Mouse (Mus musculus) forebrain, embryonic 11.5 days (tissue): ENCODE data around the gene Sprr4. TPM values are rescaled to one million over a fixed set of nuclear protein-coding genes. Genes with fewer than 3 reads are reported as not detected.
"Not testable (repeated sequence)": the region's sequence is repeated elsewhere in the genome, so short reads cannot be mapped to it uniquely, and the experiment has no call there.

Source experiments
- ATAC-seq: fragments of 200-750 bp; cut with Nextera tagmentation; replicated peaks from 2 replicates; pipeline ENCODE4 v1.8.0; 2017; ENCODE audit warnings: moderate TSS enrichment; ENCODE audit not compliant: low FRiP score
- DNase-seq: peaks from one replicate; pipeline ENCODE4 v3.0.0-alpha.2; 2017; ENCODE audit warnings: low spot score
- H3K27ac ChIP-seq: fragments of 300-500 bp; sonication (generic); 2 replicates; pipeline ENCODE4 v1.5.1; 2014; ENCODE audit warnings: low read depth, low read length
- H3K27me3 ChIP-seq: fragments of 300-500 bp; sonication (generic); 2 replicates; pipeline ENCODE4 v1.6.1; 2014; ENCODE audit warnings: mild to moderate bottlenecking, low read length, mixed read lengths; ENCODE audit not compliant: control insufficient read depth, insufficient read depth
- H3K36me3 ChIP-seq: fragments of 300-500 bp; sonication (generic); 2 replicates; pipeline ENCODE4 v1.6.1; 2014; ENCODE audit warnings: mild to moderate bottlenecking, low read length, moderate library complexity, mixed read lengths; ENCODE audit not compliant: control insufficient read depth, insufficient read depth
- H3K4me1 ChIP-seq: fragments of 300-500 bp; sonication (generic); replicated peaks from 2 replicates; pipeline ENCODE4 v1.6.1; 2014; ENCODE audit warnings: low read length, mixed read lengths; ENCODE audit not compliant: control insufficient read depth, insufficient read depth
- H3K4me2 ChIP-seq: fragments of 300-500 bp; sonication (generic); 2 replicates; pipeline ENCODE4 v1.6.1; 2014; ENCODE audit warnings: low read depth, mild to moderate bottlenecking, low read length, moderate library complexity, mixed read lengths; ENCODE audit not compliant: severe bottlenecking
- H3K4me3 ChIP-seq: fragments of 300-500 bp; sonication (generic); 2 replicates; pipeline ENCODE4 v1.5.1; 2014; ENCODE audit warnings: low read depth, low read length
- H3K9ac ChIP-seq: fragments of 300-500 bp; sonication (generic); 2 replicates; pipeline ENCODE4 v1.6.1; 2014; ENCODE audit warnings: low read length
- H3K9me3 ChIP-seq: fragments of 300-500 bp; sonication (generic); 2 replicates; pipeline ENCODE4 v1.6.1; 2016; ENCODE audit warnings: low read length, mixed read lengths; ENCODE audit not compliant: control insufficient read depth
- WGBS: fragments of 180-500 bp; shearing (Covaris S2); extraction: QIAGEN DNeasy Blood & Tissue Kit; methylation state at CpG from one replicate; pipeline ENCODE4 v1.1.7; 2014; 5-methylcytosine and 5-hydroxymethylcytosine counted together
- polyA plus RNA-seq: library from polyadenylated mRNA; unstranded; fragments of >200 nt; fragmentation: Nextera tagmentation; extraction: Ambion mirVana; gene quantifications from 2 replicates; pipeline ENCODE4 v1.2.1, GENCODE M21; 2014

Gene Sprr4
- polyA plus RNA-seq, 1 experiment from 2014 or later = not detected

DNA sequence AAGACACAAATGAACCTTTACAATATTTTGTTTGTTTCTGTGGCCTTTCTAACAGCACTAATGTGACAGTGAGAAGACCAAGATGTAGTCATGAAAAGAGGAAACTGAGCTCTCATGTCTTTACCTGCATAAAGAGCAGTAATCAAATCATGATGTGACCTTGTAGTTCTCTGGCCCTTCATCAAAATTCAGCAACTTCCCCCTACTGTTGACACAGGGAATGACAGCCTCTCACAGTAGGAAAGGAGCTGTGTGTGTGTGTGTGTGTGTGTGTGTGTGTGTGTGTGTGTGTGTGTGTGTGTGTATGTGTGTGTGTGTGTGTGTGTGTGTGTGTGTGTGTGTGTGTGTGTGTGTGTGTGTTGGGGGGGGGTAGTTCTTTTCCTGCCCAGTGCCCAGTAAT is 19.0 kb downstream of the Sprr4 start:
- not testable (repeated sequence) for H3K27ac ChIP-seq, H3K4me2 ChIP-seq, DNase-seq, H3K4me3 ChIP-seq, H3K27me3 ChIP-seq, ATAC-seq, H3K4me1 ChIP-seq, H3K9me3 ChIP-seq, H3K9ac ChIP-seq, H3K36me3 ChIP-seq

DNA sequence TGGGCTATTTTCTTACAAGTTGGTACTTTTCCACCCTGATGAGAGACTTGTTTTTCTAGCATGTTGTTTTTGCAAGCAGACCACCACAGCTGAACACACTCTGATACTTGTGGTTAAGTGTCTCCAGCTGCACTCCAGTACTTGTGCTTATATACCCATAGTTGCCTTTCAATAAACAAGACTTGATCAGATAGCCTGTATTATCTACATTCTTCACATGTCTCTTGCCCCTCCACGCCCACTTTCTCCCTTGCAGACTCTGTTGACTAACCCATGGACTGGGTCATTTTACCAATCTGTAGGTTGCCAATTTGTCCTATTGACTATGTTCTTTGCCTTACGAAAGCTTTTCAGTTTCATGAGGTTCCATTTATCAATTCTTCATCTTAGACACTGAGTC is 30.2 kb downstream of the Sprr4 start:
- 92% methylated on average over 2 of the region's 2 CpGs for WGBS
- no peak for ATAC-seq

DNA sequence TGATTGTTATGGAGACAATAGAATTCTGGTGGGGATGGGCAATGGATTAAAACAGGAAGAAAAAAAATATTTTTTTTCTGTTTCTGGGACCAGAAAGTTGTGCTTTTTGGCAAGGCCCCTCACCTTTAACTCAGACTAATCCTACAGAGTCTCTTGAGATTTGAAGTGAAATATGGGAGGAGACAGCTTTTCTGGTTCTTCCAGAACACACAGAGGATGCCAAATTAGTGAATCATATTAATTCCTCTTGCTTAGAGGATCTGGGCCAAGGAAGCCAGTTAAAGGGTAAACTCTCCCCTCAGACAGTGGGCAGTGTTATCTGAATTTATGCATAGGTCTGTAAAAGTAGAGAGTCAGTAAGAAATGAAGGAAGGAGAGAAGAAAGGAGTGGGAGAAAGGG is 32.9 kb downstream of the Sprr4 start:
- Histone ChIP-seq H3K27me3 (no peaks in the 10 kb centered on the region), H3K27ac (no peak overlapping the region), H3K9me3 (no peaks in the 10 kb centered on the region), H3K36me3 (no peaks in the 10 kb centered on the region), H3K4me3 (no peak overlapping the region), H3K4me2 (no peak overlapping the region), H3K9ac (no peak overlapping the region), H3K4me1 (no peaks in the 10 kb centered on the region)
- no peak for DNase-seq
- no peak for ATAC-seq

More for the DNA sequence above, 30.2 kb downstream of the Sprr4 start:
- H3K4me3 ChIP-seq = no peak overlapping the region
- no peaks in the 10 kb centered on the region for H3K36me3 ChIP-seq
- H3K9me3 ChIP-seq = no peaks in the 10 kb centered on the region
- H3K4me1 ChIP-seq = no peaks in the 10 kb centered on the region
- no peak overlapping the region for H3K4me2 ChIP-seq
- no peak overlapping the region for H3K9ac ChIP-seq
- H3K27ac ChIP-seq = no peak overlapping the region
- no peaks in the 10 kb centered on the region for H3K27me3 ChIP-seq
- DNase-seq = no peak

DNA sequence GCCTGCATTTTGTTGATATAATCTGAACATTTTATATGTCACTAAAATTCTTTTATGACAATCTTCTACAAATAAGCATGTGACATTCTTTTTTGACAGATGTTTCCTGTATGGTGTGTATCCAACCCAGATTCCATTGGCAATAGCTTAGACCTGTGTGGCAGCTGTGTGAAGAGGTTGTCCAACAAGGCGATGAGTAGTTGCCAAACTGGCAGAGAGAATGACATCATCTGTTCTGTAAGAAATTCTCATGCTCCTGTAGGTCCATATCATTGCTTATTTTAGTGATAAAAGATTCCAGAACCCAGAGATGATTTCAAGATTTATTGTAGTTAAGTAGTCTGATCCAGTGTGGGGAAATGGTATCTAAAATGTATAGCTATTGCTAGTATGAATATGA is 33.7 kb downstream of the Sprr4 start:
- DNase-seq = no peak
- Histone ChIP-seq H3K4me3 (no peak overlapping the region), H3K9ac (no peak overlapping the region), H3K9me3 (no peaks in the 10 kb centered on the region), H3K36me3 (no peaks in the 10 kb centered on the region), H3K27ac (no peak overlapping the region), H3K4me2 (no peak overlapping the region), H3K27me3 (no peaks in the 10 kb centered on the region), H3K4me1 (no peaks in the 10 kb centered on the region)
- 91% methylated on average over 1 of the region's 1 CpGs for WGBS
- ATAC-seq = no peak

DNA sequence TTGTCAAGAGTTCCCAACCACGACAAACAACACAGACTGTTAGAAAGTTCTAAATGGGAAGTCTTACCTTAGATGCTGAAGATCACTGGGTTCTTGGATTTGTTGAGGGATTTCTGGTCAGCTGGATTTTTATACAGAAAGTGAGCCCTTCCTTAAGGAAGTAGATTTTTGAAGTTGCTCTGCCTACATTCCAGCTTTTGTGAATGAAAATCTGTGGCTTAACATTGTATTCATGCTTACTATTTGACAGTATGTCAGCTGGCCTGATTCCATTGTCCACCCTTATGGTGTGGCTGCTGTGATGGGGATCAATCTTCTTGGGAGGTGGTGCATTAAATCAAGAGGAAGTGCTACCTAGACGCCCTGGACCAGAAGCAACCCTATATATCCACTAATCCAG is 41.7 kb downstream of the Sprr4 start, which contains the start of gene Sprr3:
Gene Sprr3 (minus strand): TSS at position 101 of the 400 bp plus-strand sequence.
- no peaks in the 10 kb centered on the region for H3K36me3 ChIP-seq
- ATAC-seq (no peak), DNase-seq (no peak)
- H3K27ac ChIP-seq = no peak within 1 kb of the TSS
- H3K4me3 ChIP-seq = no peak within 1 kb of the TSS
- WGBS = 67% methylated on average over 2 of the region's 2 CpGs
- H3K4me1 ChIP-seq = no peaks in the 10 kb centered on the region
- H3K27me3 ChIP-seq = no peaks in the 10 kb centered on the region
- no peak within 1 kb of the TSS for H3K9ac ChIP-seq
- H3K4me2 ChIP-seq = no peak within 1 kb of the TSS
- H3K9me3 ChIP-seq = no peaks in the 10 kb centered on the region

DNA sequence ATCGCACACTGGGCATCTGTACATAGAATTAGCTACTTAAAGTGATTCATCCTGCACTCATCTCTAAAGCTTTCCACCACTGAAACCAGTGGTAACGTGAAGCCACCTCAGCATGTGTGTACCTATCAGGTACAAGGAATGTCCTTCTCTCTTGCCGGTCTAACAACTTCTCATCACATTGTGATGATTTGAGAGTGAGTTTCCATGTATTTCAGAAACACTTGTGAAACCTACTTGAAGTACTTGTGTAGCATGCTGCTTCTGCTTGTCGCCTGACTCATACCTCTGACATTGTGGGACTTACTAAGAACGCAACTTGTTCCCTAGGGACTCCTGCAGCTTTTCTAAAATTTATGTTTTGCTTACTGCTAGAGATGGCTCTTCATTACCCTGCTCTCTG is 45.1 kb downstream of the Sprr4 start:
- DNase-seq (no peak), ATAC-seq (no peak)
- 86% methylated on average over 5 of the region's 5 CpGs for WGBS
- H3K4me1 ChIP-seq = no peaks in the 10 kb centered on the region
- H3K4me2 ChIP-seq = no peak overlapping the region
- H3K9me3 ChIP-seq = no peaks in the 10 kb centered on the region
- no peak overlapping the region for H3K9ac ChIP-seq
- H3K27ac ChIP-seq = no peak overlapping the region
- no peaks in the 10 kb centered on the region for H3K27me3 ChIP-seq
- no peaks in the 10 kb centered on the region for H3K36me3 ChIP-seq
- no peak overlapping the region for H3K4me3 ChIP-seq

Other genes starting within 250 kb of the Sprr4 start
- gene Sprr2a3, start 215.1 kb downstream of the Sprr4 start, polyA plus RNA-seq = not detected in 2 replicates
- gene Sprr2b, start 183.9 kb downstream of the Sprr4 start, polyA plus RNA-seq = not detected in 2 replicates
- not detected in 2 replicates for gene Sprr2d, start 161.4 kb downstream of the Sprr4 start, polyA plus RNA-seq
- gene Sprr2e, start 148.3 kb downstream of the Sprr4 start, polyA plus RNA-seq = not detected in 2 replicates
- not detected in 2 replicates for gene Sprr2f, start 135.3 kb downstream of the Sprr4 start, polyA plus RNA-seq
- not detected in 2 replicates for gene Sprr2h, start 114.8 kb downstream of the Sprr4 start, polyA plus RNA-seq
- gene Sprr2i, start 92.5 kb downstream of the Sprr4 start, polyA plus RNA-seq = not detected in 2 replicates
- not detected in 2 replicates for gene Sprr2j-ps, start 82.4 kb downstream of the Sprr4 start, polyA plus RNA-seq
- 5.4 and 7.4 TPM in 2 replicates for gene Gm9774, start 71.1 kb downstream of the Sprr4 start, polyA plus RNA-seq
- not detected in 2 replicates for gene Sprr2k, start 67.9 kb downstream of the Sprr4 start, polyA plus RNA-seq
- gene Sprr1b, start 61.7 kb downstream of the Sprr4 start, polyA plus RNA-seq = not detected in 2 replicates
- not detected in 2 replicates for gene Sprr3, start 41.8 kb downstream of the Sprr4 start, polyA plus RNA-seq
- gene Sprr1a, start 14.6 kb downstream of the Sprr4 start, polyA plus RNA-seq = not detected in 2 replicates
- gene 2310046K23Rik, start 34.0 kb upstream of the Sprr4 start, polyA plus RNA-seq = not detected in 2 replicates
- gene Ivl, start 73.2 kb upstream of the Sprr4 start, polyA plus RNA-seq = not detected in 2 replicates
- gene Smcp, start 88.5 kb upstream of the Sprr4 start, polyA plus RNA-seq = not detected in 2 replicates
- not detected in 2 replicates for gene 2210017I01Rik, start 107.0 kb upstream of the Sprr4 start, polyA plus RNA-seq
- gene Lce6a, start 121.2 kb upstream of the Sprr4 start, polyA plus RNA-seq = not detected in 2 replicates
- not detected in 2 replicates for gene Lce1a1, start 147.8 kb upstream of the Sprr4 start, polyA plus RNA-seq
- gene Lce1b, start 156.4 kb upstream of the Sprr4 start, polyA plus RNA-seq = not detected in 2 replicates
- not detected in 2 replicates for gene Lce1a2, start 169.8 kb upstream of the Sprr4 start, polyA plus RNA-seq
- gene Lce1c, start 178.8 kb upstream of the Sprr4 start, polyA plus RNA-seq = not detected in 2 replicates
- not detected in 2 replicates for gene Lce1d, start 186.7 kb upstream of the Sprr4 start, polyA plus RNA-seq
- not detected in 2 replicates for gene Lce1e, start 208.6 kb upstream of the Sprr4 start, polyA plus RNA-seq
- gene Lce1f, start 219.9 kb upstream of the Sprr4 start, polyA plus RNA-seq = not detected in 2 replicates
- not detected in 2 replicates for gene Gm38119, start 238.6 kb upstream of the Sprr4 start, polyA plus RNA-seq